Mouse (Mus musculus) liver, embryonic 14.5 days (tissue): Measurements from ENCODE around the gene Trim80.

ENCODE experiments used
- CTCF ChIP-seq: IDR thresholded peaks from 2 replicates; pipeline ENCODE4 v1.5.1; 2016; ENCODE audit warnings: antibody characterized with exemption, low read depth, control low read depth
- EP300 ChIP-seq: IDR thresholded peaks from 2 replicates; pipeline ENCODE4 v1.6.1; 2016; ENCODE audit warnings: antibody characterized with exemption, low read depth

GRCm38 (mm10) chr11:115400630-115401391, 39.5 kb upstream of the Trim80 start:
- TF ChIP-seq CTCF (no peak), EP300 (no peak)
